Mouse (Mus musculus) adrenal gland, adult 18-20 months (tissue): ENCODE measurements around the gene A630095N17Rik. TPM values are rescaled to one million over a fixed set of nuclear protein-coding genes. Genes with fewer than 3 reads are reported as not detected.

ENCODE experiments used
- DNase-seq, 2 experiments: peaks; one replicate each; pipeline ENCODE4 v3.0.0; 2021 to 2022; ENCODE audit warnings: low spot score in 2 of 2
- microRNA-seq, 2 experiments: library from miRNA; unstranded; fragments of <30 nt; microRNA quantifications; one replicate each; pipeline ENCODE4 v1.2.0; 2021; ENCODE audit warnings: borderline number of aligned reads in 2 of 2
- total RNA-seq, 2 experiments: library from RNA; stranded (reverse); gene quantifications; 1 replicate in 1 of 2; 2 replicates in 1 of 2; pipeline ENCODE4 v1.2.3; 2021

A630095N17Rik gene
- total RNA-seq, 2 experiments from 2014 or later = not detected

- DNase-seq = peak in 1 of 2 experiments; percentile 22
Observed at GRCm38 (mm10) chr1:75179334-75180104, 52.4 kb downstream of the A630095N17Rik start.

Small RNAs within 50 kb of the gene (microRNA-seq; reads per million reads assigned to microRNA genes)
- 0 reads per million in 2 experiments for gene Gm27943

Other genes with a start within 250 kb of the A630095N17Rik start
- 1 to 10 TPM; 6.1 to 7.4 TPM for gene Nhej1, start 106.9 kb downstream of the A630095N17Rik start, total RNA-seq
- under 1 TPM; 0.32 to 0.63 TPM for gene Slc23a3, start 98.2 kb downstream of the A630095N17Rik start, total RNA-seq
- gene Cnppd1, start 89.4 kb downstream of the A630095N17Rik start, total RNA-seq = 10 to 100 TPM; 32.3 to 33.2 TPM
- 10 to 100 TPM; 86.5 to 95.1 TPM for gene Retreg2, start 89.3 kb downstream of the A630095N17Rik start, total RNA-seq
- gene Zfand2b, start 63.5 kb downstream of the A630095N17Rik start, total RNA-seq = 10 to 100 TPM; 29.4 to 31.8 TPM
- 10 to 100 TPM; 23.1 to 23.3 TPM for gene Abcb6, start 51.7 kb downstream of the A630095N17Rik start, total RNA-seq
- gene Ankzf1, start 40.0 kb downstream of the A630095N17Rik start, total RNA-seq = 10 to 100 TPM; 13.0 to 18.5 TPM
- 10 to 100 TPM; 38.0 to 42.7 TPM for gene Atg9a, start 39.9 kb downstream of the A630095N17Rik start, total RNA-seq
- 10 to 100 TPM; 16.6 to 22.8 TPM for gene Glb1l, start 21.3 kb downstream of the A630095N17Rik start, total RNA-seq
- gene Stk16, start 21.3 kb downstream of the A630095N17Rik start, total RNA-seq = 100 to 1,000 TPM; 117 to 119 TPM
- gene Tuba4a, start 12.2 kb downstream of the A630095N17Rik start, total RNA-seq = 100 to 1,000 TPM in 1 of 2 experiments, 10 to 100 TPM in 1; 48.9 to 119 TPM
- 100 to 1,000 TPM; 118 to 204 TPM for gene Dnajb2, start 4.3 kb upstream of the A630095N17Rik start, total RNA-seq
- gene Ptprn, start 32.4 kb upstream of the A630095N17Rik start, total RNA-seq = 10 to 100 TPM; 51.0 to 59.5 TPM
- 100 to 1,000 TPM; 141 to 165 TPM for gene Resp18, start 46.3 kb upstream of the A630095N17Rik start, total RNA-seq
- gene Dnpep, start 85.9 kb upstream of the A630095N17Rik start, total RNA-seq = 10 to 100 TPM; 90.1 to 90.6 TPM
- gene Des, start 128.2 kb upstream of the A630095N17Rik start, total RNA-seq = 10 to 100 TPM; 15.9 to 21.3 TPM
- gene Speg, start 143.2 kb upstream of the A630095N17Rik start, total RNA-seq = 10 to 100 TPM in 1 of 2 experiments, 1 to 10 TPM in 1; 7.3 to 10.8 TPM
- 10 to 100 TPM; 53.2 to 56.1 TPM for gene Gmppa, start 203.8 kb upstream of the A630095N17Rik start, total RNA-seq
- 1 to 10 TPM; 5.1 to 8.1 TPM for gene Asic4, start 218.3 kb upstream of the A630095N17Rik start, total RNA-seq
- gene Chpf, start 247.2 kb upstream of the A630095N17Rik start, total RNA-seq = 10 to 100 TPM; 58.9 to 59.1 TPM
- 1 to 10 TPM; 3.5 to 6.2 TPM for gene Tmem198, start 247.4 kb upstream of the A630095N17Rik start, total RNA-seq